Mouse (Mus musculus): ENCODE data around the gene Jph3. TPM values are rescaled to one million over a fixed set of nuclear protein-coding genes. Genes with fewer than 3 reads are reported as not detected.
A peak's percentile ranks its signal among the peaks of the same experiment; 100 is the strongest.

Jph3 gene
- polyA plus RNA-seq, 1 experiment from 2014 or later: 47.7 TPM

- H3K36me3 ChIP-seq: no peaks in the 10 kb centered on the region
- peak overlapping the region; percentile 73 for H3K27ac ChIP-seq
- H3K9me3 ChIP-seq (replicated peaks): no peaks in the 10 kb centered on the region
- H3K4me3 ChIP-seq: peak overlapping the region; percentile 60
- H3K4me2 ChIP-seq (replicated peaks): peak overlapping the region; percentile 83
- 1% methylated on average over 11 of the region's 11 CpGs for WGBS
- peaks cover 67% of the 10 kb centered on the region for H3K27me3 ChIP-seq
- H3K4me1 ChIP-seq: peaks cover 24% of the 10 kb centered on the region
- H3K9ac ChIP-seq: peak overlapping the region; percentile 74
- ATAC-seq (ENCODE audit: low FRiP score): peak; percentile 27; the same call in 1 of the 2 replicates
These were observed 1.6 kb downstream of the Jph3 start for GRCm38 (mm10) chr8:121731060-121731459.

- H3K9ac ChIP-seq: peak overlapping the region; percentile 74
- peaks cover 70% of the 10 kb centered on the region for H3K27me3 ChIP-seq
- peaks cover 24% of the 10 kb centered on the region for H3K4me1 ChIP-seq
- no peaks in the 10 kb centered on the region for H3K36me3 ChIP-seq
- H3K27ac ChIP-seq: peak overlapping the region; percentile 73; the same call in 1 of the 2 replicates
- peak; percentile 38; the same call in 1 of the 2 replicates for ATAC-seq (ENCODE audit: low FRiP score)
- peak overlapping the region; percentile 60 for H3K4me3 ChIP-seq
- peak overlapping the region; percentile 83 for H3K4me2 ChIP-seq (replicated peaks)
- WGBS: 7% methylated on average over 26 of the region's 26 CpGs
- no peaks in the 10 kb centered on the region for H3K9me3 ChIP-seq (replicated peaks)
These were observed 2.3 kb downstream of the Jph3 start for GRCm38 (mm10) chr8:121731471-121732333.

GRCm38 (mm10) chr8:121732334-121732665 is 2.9 kb downstream of the Jph3 start:
- Histone ChIP-seq H3K9ac (peak overlapping the region; percentile 74), H3K36me3 (no peaks in the 10 kb centered on the region), H3K27ac (no peak overlapping the region), H3K4me2 (replicated peaks) (peak overlapping the region; percentile 83), H3K4me3 (peak overlapping the region; percentile 60), H3K27me3 (peaks cover 70% of the 10 kb centered on the region), H3K9me3 (replicated peaks) (no peaks in the 10 kb centered on the region), H3K4me1 (peaks cover 24% of the 10 kb centered on the region)
- ATAC-seq (ENCODE audit: low FRiP score): no peak
- 54% methylated on average over 4 of the region's 4 CpGs for WGBS

- Histone ChIP-seq H3K9ac (no peak overlapping the region), H3K27me3 (peaks cover 51% of the 10 kb centered on the region), H3K4me3 (no peak overlapping the region), H3K36me3 (no peaks in the 10 kb centered on the region), H3K9me3 (replicated peaks) (no peaks in the 10 kb centered on the region), H3K27ac (no peak overlapping the region), H3K4me2 (replicated peaks) (no peak overlapping the region), H3K4me1 (peaks cover 24% of the 10 kb centered on the region)
- WGBS: 95% methylated on average over 16 of the region's 16 CpGs
- ATAC-seq (ENCODE audit: low FRiP score): no peak
These were observed 4.8 kb downstream of the Jph3 start for GRCm38 (mm10) chr8:121734262-121734661.

GRCm38 (mm10) chr8:121736236-121736635 is 6.8 kb downstream of the Jph3 start:
- Histone ChIP-seq H3K4me2 (replicated peaks) (no peak overlapping the region), H3K27ac (no peak overlapping the region), H3K27me3 (peaks cover 40% of the 10 kb centered on the region), H3K9me3 (replicated peaks) (no peaks in the 10 kb centered on the region), H3K9ac (no peak overlapping the region), H3K4me3 (no peak overlapping the region), H3K36me3 (no peaks in the 10 kb centered on the region), H3K4me1 (peaks cover 16% of the 10 kb centered on the region)
- whole genome bisulfite sequencing: 20% methylated on average over 7 of the region's 7 CpGs
- ATAC-seq (ENCODE audit: low FRiP score): no peak

- H3K9me3 ChIP-seq (replicated peaks): no peaks in the 10 kb centered on the region
- H3K4me1 ChIP-seq: no peaks in the 10 kb centered on the region
- WGBS: 90% methylated on average over 10 of the region's 10 CpGs
- H3K27ac ChIP-seq: no peak overlapping the region
- H3K4me3 ChIP-seq: no peak overlapping the region
- H3K4me2 ChIP-seq (replicated peaks): no peak overlapping the region
- H3K27me3 ChIP-seq: peaks cover 9% of the 10 kb centered on the region
- H3K36me3 ChIP-seq: no peaks in the 10 kb centered on the region
- ATAC-seq (ENCODE audit: low FRiP score): no peak
- H3K9ac ChIP-seq: no peak overlapping the region
These were observed 11.3 kb downstream of the Jph3 start for GRCm38 (mm10) chr8:121740721-121741120.

GRCm38 (mm10) chr8:121749501-121749900 is 20.1 kb downstream of the Jph3 start:
- WGBS: 86% methylated on average over 9 of the region's 9 CpGs
- ATAC-seq (ENCODE audit: low FRiP score): no peak
- Histone ChIP-seq H3K4me1 (no peaks in the 10 kb centered on the region), H3K9ac (no peak overlapping the region), H3K9me3 (replicated peaks) (peaks cover 7% of the 10 kb centered on the region), H3K4me3 (no peak overlapping the region), H3K4me2 (replicated peaks) (no peak overlapping the region), H3K27ac (no peak overlapping the region), H3K36me3 (0 out of 2 replicates have a peak, but pooled peaks cover 6% of the 10 kb centered on the region), H3K27me3 (peaks cover 18% of the 10 kb centered on the region)

GRCm38 (mm10) chr8:121750512-121750911 is 21.1 kb downstream of the Jph3 start:
- WGBS: 39% methylated on average over 3 of the region's 3 CpGs
- Histone ChIP-seq H3K4me2 (replicated peaks) (no peak overlapping the region), H3K9ac (no peak overlapping the region), H3K4me1 (no peaks in the 10 kb centered on the region), H3K36me3 (0 out of 2 replicates have a peak, but pooled peaks cover 6% of the 10 kb centered on the region), H3K4me3 (no peak overlapping the region), H3K27ac (no peak overlapping the region), H3K9me3 (replicated peaks) (peaks cover 7% of the 10 kb centered on the region), H3K27me3 (peaks cover 21% of the 10 kb centered on the region)
- ATAC-seq (ENCODE audit: low FRiP score): no peak

GRCm38 (mm10) chr8:121751407-121751806 is 22.0 kb downstream of the Jph3 start:
- peaks cover 20% of the 10 kb centered on the region for H3K27me3 ChIP-seq
- 21% methylated on average over 3 of the region's 3 CpGs for whole genome bisulfite sequencing

GRCm38 (mm10) chr8:121758470-121758869 is 29.0 kb downstream of the Jph3 start:
- Histone ChIP-seq H3K4me1 (peaks cover 5% of the 10 kb centered on the region; the same call in 1 of the 2 replicates), H3K36me3 (0 out of 2 replicates have a peak, but pooled peaks cover under 1% of the 10 kb centered on the region), H3K4me3 (no peak overlapping the region), H3K9me3 (replicated peaks) (no peaks in the 10 kb centered on the region), H3K9ac (no peak overlapping the region), H3K4me2 (replicated peaks) (no peak overlapping the region), H3K27me3 (peaks cover 11% of the 10 kb centered on the region; the same call in 1 of the 2 replicates), H3K27ac (no peak overlapping the region)
- 74% methylated on average over 12 of the region's 12 CpGs for WGBS
- no peak for ATAC-seq (ENCODE audit: low FRiP score)

More at GRCm38 (mm10) chr8:121751407-121751806, 22.0 kb downstream of the Jph3 start:
- H3K27ac ChIP-seq: no peak overlapping the region
- no peak overlapping the region for H3K4me2 ChIP-seq (replicated peaks)
- no peaks in the 10 kb centered on the region for H3K4me1 ChIP-seq
- no peak overlapping the region for H3K4me3 ChIP-seq
- no peak overlapping the region for H3K9ac ChIP-seq
- H3K36me3 ChIP-seq: 0 out of 2 replicates have a peak, but pooled peaks cover 6% of the 10 kb centered on the region
- ATAC-seq (ENCODE audit: low FRiP score): no peak
- H3K9me3 ChIP-seq (replicated peaks): peaks cover 7% of the 10 kb centered on the region

- ATAC-seq (ENCODE audit: low FRiP score): no peak
- WGBS: 75% methylated on average over 7 of the region's 7 CpGs
These were observed 31.1 kb downstream of the Jph3 start for GRCm38 (mm10) chr8:121760484-121760883.

GRCm38 (mm10) chr8:121761480-121761879 is 32.1 kb downstream of the Jph3 start:
- Histone ChIP-seq H3K36me3 (no peaks in the 10 kb centered on the region), H3K9ac (no peak overlapping the region), H3K27me3 (0 out of 2 replicates have a peak, but pooled peaks cover 5% of the 10 kb centered on the region), H3K27ac (no peak overlapping the region), H3K4me3 (no peak overlapping the region), H3K9me3 (replicated peaks) (no peaks in the 10 kb centered on the region), H3K4me2 (replicated peaks) (no peak overlapping the region), H3K4me1 (peaks cover 7% of the 10 kb centered on the region; the same call in 1 of the 2 replicates)
- ATAC-seq (ENCODE audit: low FRiP score): no peak
- 35% methylated on average over 10 of the region's 10 CpGs for WGBS

More at GRCm38 (mm10) chr8:121760484-121760883, 31.1 kb downstream of the Jph3 start:
- H3K4me3 ChIP-seq: no peak overlapping the region
- no peaks in the 10 kb centered on the region for H3K36me3 ChIP-seq
- no peak overlapping the region for H3K9ac ChIP-seq
- H3K27ac ChIP-seq: no peak overlapping the region
- 0 out of 2 replicates have a peak, but pooled peaks cover 5% of the 10 kb centered on the region for H3K27me3 ChIP-seq
- peaks cover 7% of the 10 kb centered on the region; the same call in 1 of the 2 replicates for H3K4me1 ChIP-seq
- no peaks in the 10 kb centered on the region for H3K9me3 ChIP-seq (replicated peaks)
- no peak overlapping the region for H3K4me2 ChIP-seq (replicated peaks)

Measured in hindbrain, embryonic 12.5 days (tissue).